Mouse (Mus musculus): ENCODE results near the gene Doc2b. TPM values are rescaled to one million over a fixed set of nuclear protein-coding genes. Genes with fewer than 3 reads are reported as not detected.

Doc2b gene
- 0.65 and 0.75 TPM in 2 replicates for polyA plus RNA-seq (2015; fragmentation: Nextera tagmentation; extraction: Ambion mirVana)

- Histone ChIP-seq H3K4me2 (replicated peaks; ENCODE audit: low read depth) (peak within 1 kb of the TSS; percentile 60), H3K27ac (replicated peaks) (no peak within 1 kb of the TSS), H3K36me3 (ENCODE audit: control insufficient read depth, insufficient read depth, low read length) (no peaks in the 10 kb centered on the region), H3K4me3 (ENCODE audit: low read depth, low read length) (peak within 1 kb of the TSS; percentile 49), H3K9ac (ENCODE audit: low read length) (peak within 1 kb of the TSS; percentile 53), H3K9me3 (ENCODE audit: control insufficient read depth, low read length) (no peaks in the 10 kb centered on the region), H3K27me3 (ENCODE audit: control insufficient read depth, insufficient read depth, low read length) (no peaks in the 10 kb centered on the region; the same call in 1 of the 2 replicates), H3K4me1 (replicated peaks; ENCODE audit: control insufficient read depth, insufficient read depth) (0 out of 2 replicates have a peak, but pooled peaks cover 3% of the 10 kb centered on the region)
- TF ChIP-seq CTCF (IDR thresholded peaks at IDR 0.05; ENCODE audit: low read depth): no peak
- DNase-seq (ENCODE audit: low spot score) (peak; percentile 60), ATAC-seq (ENCODE audit: low FRiP score, low TSS enrichment) (peak; percentile 37; the same call in 1 of the 2 replicates)
- WGBS: 15% methylated on average over 15 of the region's 37 CpGs
These were observed at the start of gene Doc2b for GRCm38 (mm10) chr11:75796029-75796445. TSS of gene Doc2b (minus strand) at chr11:75796049.

- Histone ChIP-seq H3K36me3 (ENCODE audit: control insufficient read depth, insufficient read depth, low read length) (no peaks in the 10 kb centered on the region), H3K4me1 (replicated peaks; ENCODE audit: control insufficient read depth, insufficient read depth) (peaks cover 4% of the 10 kb centered on the region; the same call in 1 of the 2 replicates), H3K9ac (ENCODE audit: low read length) (no peak overlapping the region), H3K27me3 (ENCODE audit: control insufficient read depth, insufficient read depth, low read length) (no peaks in the 10 kb centered on the region), H3K9me3 (ENCODE audit: control insufficient read depth, low read length) (no peaks in the 10 kb centered on the region), H3K4me3 (ENCODE audit: low read depth, low read length) (no peak overlapping the region), H3K27ac (replicated peaks) (no peak overlapping the region), H3K4me2 (replicated peaks; ENCODE audit: low read depth) (no peak overlapping the region)
- DNase-seq (ENCODE audit: low spot score): no peak
- ATAC-seq (ENCODE audit: low FRiP score, low TSS enrichment): no peak
- TF ChIP-seq EP300 (optimal IDR thresholded peaks at IDR 0.05) (no peak), CTCF (IDR thresholded peaks at IDR 0.05; ENCODE audit: low read depth) (no peak)
- 78% methylated on average over 4 of the region's 4 CpGs for WGBS
These were observed 47.2 kb upstream of the Doc2b start for GRCm38 (mm10) chr11:75842904-75843619.

- Histone ChIP-seq H3K4me1 (replicated peaks; ENCODE audit: control insufficient read depth, insufficient read depth) (peaks cover 4% of the 10 kb centered on the region; the same call in 1 of the 2 replicates), H3K36me3 (ENCODE audit: control insufficient read depth, insufficient read depth, low read length) (no peaks in the 10 kb centered on the region), H3K9ac (ENCODE audit: low read length) (no peak overlapping the region), H3K4me3 (ENCODE audit: low read depth, low read length) (no peak overlapping the region), H3K4me2 (replicated peaks; ENCODE audit: low read depth) (no peak overlapping the region), H3K27ac (replicated peaks) (no peak overlapping the region), H3K27me3 (ENCODE audit: control insufficient read depth, insufficient read depth, low read length) (no peaks in the 10 kb centered on the region), H3K9me3 (ENCODE audit: control insufficient read depth, low read length) (no peaks in the 10 kb centered on the region)
- DNase-seq (ENCODE audit: low spot score) (no peak), ATAC-seq (ENCODE audit: low FRiP score, low TSS enrichment) (no peak)
- WGBS: 87% methylated on average over 3 of the region's 3 CpGs
- TF ChIP-seq EP300 (optimal IDR thresholded peaks at IDR 0.05) (no peak), CTCF (IDR thresholded peaks at IDR 0.05; ENCODE audit: low read depth) (no peak)
These were observed 45.7 kb upstream of the Doc2b start for GRCm38 (mm10) chr11:75841503-75841902.

- TF ChIP-seq CTCF (IDR thresholded peaks at IDR 0.05; ENCODE audit: low read depth) (no peak), EP300 (optimal IDR thresholded peaks at IDR 0.05) (no peak)
- Histone ChIP-seq H3K27ac (replicated peaks) (no peak overlapping the region), H3K4me3 (ENCODE audit: low read depth, low read length) (no peak overlapping the region), H3K4me2 (replicated peaks; ENCODE audit: low read depth) (no peak overlapping the region), H3K4me1 (replicated peaks; ENCODE audit: control insufficient read depth, insufficient read depth) (peaks cover 4% of the 10 kb centered on the region; the same call in 1 of the 2 replicates), H3K36me3 (ENCODE audit: control insufficient read depth, insufficient read depth, low read length) (no peaks in the 10 kb centered on the region), H3K27me3 (ENCODE audit: control insufficient read depth, insufficient read depth, low read length) (no peaks in the 10 kb centered on the region), H3K9ac (ENCODE audit: low read length) (no peak overlapping the region), H3K9me3 (ENCODE audit: control insufficient read depth, low read length) (no peaks in the 10 kb centered on the region)
- DNase-seq (ENCODE audit: low spot score) (no peak), ATAC-seq (ENCODE audit: low FRiP score, low TSS enrichment) (no peak)
- 72% methylated on average over 12 of the region's 12 CpGs for WGBS
These were observed 43.9 kb upstream of the Doc2b start for GRCm38 (mm10) chr11:75839536-75840430.

- no peak for TF ChIP-seq EP300 (optimal IDR thresholded peaks at IDR 0.05)
- Histone ChIP-seq H3K36me3 (ENCODE audit: control insufficient read depth, insufficient read depth, low read length) (no peaks in the 10 kb centered on the region), H3K4me2 (replicated peaks; ENCODE audit: low read depth) (no peak overlapping the region), H3K9me3 (ENCODE audit: control insufficient read depth, low read length) (no peaks in the 10 kb centered on the region), H3K27ac (replicated peaks) (no peak overlapping the region), H3K4me1 (replicated peaks; ENCODE audit: control insufficient read depth, insufficient read depth) (peaks cover 4% of the 10 kb centered on the region; the same call in 1 of the 2 replicates), H3K9ac (ENCODE audit: low read length) (no peak overlapping the region), H3K27me3 (ENCODE audit: control insufficient read depth, insufficient read depth, low read length) (no peaks in the 10 kb centered on the region), H3K4me3 (ENCODE audit: low read depth, low read length) (no peak overlapping the region)
- DNase-seq (ENCODE audit: low spot score): no peak
- WGBS: 70% methylated on average over 10 of the region's 10 CpGs
- no peak for ATAC-seq (ENCODE audit: low FRiP score, low TSS enrichment)
These were observed 43.1 kb upstream of the Doc2b start for GRCm38 (mm10) chr11:75838861-75839426.
